Mouse (Mus musculus) neural tube, embryonic 10.5 days (tissue): ENCODE data around the gene Mbtps2.

Experiments
- DNase-seq: peaks from one replicate; pipeline ENCODE4 v3.0.0-alpha.2; 2017; ENCODE audit warnings: low spot score; ENCODE audit errors: extremely low spot score

The Mbtps2 gene

DNA sequence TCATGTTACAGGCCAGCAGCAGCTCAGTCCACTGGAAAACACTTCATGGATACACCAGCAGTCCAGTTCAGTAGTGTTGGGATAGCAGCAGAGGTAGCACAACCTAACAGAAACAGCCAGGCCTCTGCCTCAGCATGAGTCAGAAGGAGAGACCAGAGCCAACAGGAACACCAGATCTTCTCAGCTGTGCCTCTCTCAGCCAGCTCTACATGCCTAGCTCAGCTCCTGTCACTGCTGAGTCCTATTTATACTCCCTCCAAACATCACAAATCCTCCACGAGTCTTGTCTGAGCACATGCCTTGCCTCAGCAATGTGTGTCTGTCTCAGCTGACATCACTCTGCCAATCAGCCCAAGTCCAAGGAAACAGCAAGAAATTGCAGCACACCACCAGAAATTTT lies 94.0 kb downstream of the Mbtps2 start:
- no peak for DNase-seq

DNA sequence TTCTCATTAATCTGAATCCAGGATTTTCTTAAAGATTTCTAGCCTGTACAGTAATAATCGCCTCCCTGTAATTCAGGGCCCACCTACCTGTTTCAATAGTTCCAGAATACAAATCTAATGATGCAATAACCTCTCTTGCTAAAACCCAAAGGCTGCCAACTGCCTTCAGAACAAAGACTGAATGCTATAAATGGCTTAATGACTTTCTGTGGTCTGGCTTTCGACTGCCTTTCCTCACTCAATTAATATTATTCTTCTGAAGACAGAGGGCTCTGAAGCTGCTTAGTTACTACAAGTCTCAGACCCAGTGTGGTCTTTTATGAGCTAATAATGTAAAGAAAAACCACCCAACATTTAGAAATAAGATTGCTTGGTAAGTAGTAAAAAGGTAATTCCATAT lies 96.6 kb downstream of the Mbtps2 start:
- DNase-seq: no peak

DNA sequence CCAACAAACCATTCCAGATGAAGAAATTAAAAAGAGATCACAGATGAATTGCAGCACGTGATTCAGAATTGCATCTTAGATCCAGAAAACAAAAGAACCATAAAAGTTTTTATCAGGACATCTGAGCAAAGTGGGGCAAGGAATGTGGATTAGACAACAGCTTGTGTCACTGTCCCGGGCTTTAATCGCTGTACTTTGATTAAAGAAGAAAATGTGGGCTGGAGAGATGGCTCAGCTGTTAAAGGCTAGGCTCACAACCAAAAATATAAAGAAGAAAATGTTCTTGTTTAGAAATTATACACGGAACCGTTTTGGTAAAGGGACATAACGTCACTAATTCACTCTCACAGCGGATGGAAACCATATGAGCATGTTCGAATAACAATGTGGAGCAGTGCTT lies 98.5 kb downstream of the Mbtps2 start:
- no peak for DNase-seq

DNA sequence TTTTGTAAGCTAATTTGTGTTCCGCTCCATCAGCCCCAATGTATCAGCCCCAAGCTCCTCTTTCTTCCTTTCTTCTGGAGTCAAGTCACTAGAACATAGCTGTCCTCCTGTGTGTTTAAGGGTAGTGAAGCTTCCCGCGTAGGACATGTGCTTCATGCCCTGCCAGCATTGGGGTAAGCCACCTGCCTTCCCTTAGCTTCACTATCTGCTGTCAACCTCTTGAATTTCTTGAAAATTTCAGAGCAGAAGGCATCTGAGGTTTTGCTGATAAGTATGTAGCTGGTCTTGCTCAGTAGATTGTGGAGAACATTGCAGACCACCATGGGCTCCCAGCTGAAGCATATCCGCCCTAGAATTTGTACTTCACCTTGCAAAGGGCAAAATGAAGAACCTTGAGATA lies 105.4 kb downstream of the Mbtps2 start:
- DNase-seq: no peak

DNA sequence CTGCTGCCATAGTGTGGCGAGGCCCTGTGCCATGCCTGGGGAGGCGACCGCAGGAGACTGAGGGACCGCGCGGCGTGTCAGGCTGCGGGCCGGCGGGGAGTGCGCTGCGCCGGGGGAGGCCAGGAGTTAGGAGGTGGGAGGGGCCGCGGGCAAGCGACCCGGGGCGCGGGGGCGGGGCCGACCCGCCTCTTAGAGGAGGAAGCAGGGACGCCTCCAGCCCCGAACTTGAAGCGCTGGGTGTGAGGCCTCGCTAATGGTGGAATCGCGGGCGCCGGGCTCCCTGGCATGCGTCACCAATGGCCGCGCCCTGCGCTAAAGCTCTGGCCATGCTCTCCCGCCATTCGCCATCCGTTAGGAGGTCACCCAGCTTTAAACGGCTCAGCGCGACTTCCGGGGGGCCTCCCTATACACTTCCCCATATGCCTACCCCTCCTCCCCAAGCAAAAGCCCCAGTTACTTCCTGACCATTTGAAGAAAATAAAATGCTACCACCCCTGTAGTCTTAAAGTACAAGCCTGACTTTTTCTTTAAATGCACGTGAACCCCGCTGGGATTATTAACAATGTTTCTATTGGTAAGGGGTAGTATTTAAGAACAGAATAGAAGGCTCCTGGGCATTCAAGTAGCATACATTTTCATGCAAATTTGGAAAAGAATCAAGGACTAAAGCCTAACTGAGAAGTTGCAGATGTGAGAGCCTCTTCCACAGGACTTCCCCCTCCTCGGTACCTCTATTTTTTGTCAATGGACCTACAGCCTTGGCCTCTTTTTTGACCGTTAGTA lies 106.4 kb downstream of the Mbtps2 start, which contains the start of gene Sms:
Sms (minus strand) TSS at position 344 of the 783 bp plus-strand sequence.
- peak; percentile 71 for DNase-seq

DNA sequence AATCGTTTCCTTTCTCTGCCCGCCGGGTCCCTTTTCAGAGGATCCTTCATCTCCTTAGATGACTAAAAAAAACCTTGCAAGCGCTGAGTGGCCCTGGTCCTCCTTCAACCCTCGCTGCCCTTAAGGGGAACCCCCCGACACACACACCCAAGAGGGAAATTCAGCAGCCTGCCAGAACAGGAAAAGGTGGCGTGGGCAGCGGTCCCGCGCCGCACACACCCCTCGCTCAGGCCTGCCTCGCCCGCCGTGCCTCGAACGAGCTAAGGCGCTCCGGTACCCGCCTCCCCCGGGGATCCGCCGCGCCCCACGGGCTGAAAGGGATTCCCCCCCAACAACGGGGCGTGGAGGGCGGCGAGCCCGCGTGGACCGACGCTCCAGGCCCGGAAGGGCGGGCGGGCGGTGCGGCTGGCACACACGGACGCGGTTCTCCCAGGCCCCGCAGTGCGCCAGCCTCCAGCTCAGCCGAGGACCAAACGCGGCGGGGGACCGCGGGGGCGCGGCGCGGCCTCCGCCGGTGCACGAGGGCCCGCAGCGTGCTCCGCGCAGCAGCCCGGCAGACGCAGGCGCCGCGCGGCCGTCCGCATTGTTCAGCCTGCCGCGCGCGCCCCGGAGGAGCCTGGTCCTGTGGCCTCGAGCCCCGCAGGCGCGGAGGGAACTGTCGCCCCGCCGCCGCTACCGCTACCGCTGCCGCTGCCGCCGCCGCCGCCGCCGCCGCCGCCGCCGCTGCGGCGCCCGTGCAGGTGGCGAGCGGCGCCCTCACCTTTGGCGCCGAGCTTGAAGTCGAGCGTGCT lies 107.2 kb downstream of the Mbtps2 start:
- peak; percentile 52 for DNase-seq

DNA sequence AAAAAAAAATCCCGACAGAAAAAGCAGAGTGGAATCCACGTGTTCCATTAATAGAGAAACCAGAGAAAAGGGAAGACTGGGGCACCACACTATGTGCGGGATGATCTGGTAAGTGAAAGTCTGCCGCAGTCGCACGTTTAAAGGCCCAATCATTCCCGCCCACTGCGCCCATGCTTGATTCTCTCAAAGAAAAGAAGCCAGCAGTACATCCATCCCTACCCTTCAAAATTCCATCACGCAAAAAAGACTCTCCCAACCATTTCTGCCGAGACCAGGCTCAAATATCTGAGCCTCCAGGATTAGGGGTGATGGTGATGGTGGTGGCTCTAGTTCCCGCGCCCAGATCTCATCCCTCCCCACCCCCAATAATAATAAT lies 107.8 kb downstream of the Mbtps2 start:
- DNase-seq: peak; percentile 26

DNA sequence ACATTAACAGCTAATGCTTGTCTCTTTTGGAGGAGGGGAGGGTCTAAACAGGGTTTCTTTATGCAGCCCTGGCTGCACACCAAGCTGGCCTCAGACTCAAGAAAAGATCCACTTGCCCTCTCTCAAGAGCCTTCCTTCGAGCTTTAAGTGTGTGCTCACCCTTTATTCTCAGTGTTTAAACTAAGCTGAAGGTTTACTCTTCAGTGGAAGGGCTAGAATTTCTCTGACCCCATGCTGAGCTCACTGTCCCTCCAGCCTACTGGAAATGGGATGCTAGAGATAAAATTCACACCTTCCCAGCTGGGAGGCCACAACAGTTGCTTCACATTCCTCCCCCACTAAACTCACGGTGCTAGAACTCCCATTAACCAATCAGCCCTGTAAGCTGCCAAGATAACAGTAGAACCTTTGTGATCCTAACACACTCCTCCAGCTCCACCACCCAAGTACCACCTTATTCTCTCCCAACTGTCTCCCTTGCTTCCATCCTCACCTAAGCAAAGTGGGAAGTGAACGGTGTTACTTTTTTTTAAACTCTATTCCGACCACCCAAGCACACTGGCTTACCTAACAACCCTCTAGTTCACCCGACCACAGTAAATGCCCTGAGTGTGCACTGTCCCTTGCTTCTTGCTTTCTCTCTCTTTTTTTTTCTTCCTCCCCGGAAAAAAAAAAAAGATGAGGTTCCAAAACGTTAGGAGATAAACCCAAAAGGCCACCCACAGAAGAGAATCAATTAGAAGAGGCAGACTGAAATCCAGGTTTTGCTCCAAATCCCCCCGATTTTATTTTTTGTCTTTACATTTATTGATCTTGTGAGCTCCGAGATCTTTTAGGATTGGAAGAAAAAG lies 108.4 kb downstream of the Mbtps2 start:
- no peak for DNase-seq

DNA sequence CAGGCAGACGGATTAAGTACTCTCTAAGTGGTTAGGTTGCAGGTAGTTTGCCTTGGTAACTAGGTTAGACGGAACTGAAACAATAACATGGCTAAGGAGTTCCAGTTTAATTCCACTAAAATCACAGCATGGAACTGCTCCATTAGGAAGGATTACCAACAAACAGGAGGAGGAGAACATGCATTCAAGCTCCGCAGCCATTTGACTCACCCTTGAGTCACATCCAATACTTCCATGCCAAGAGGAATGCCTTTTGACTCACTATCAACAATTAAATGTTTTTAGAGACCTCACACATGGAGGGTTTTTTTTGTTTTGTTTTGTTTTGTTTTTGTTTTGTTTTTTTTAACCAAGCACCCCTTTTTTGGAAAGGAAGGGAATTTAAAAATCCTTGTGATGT lies 109.7 kb downstream of the Mbtps2 start:
- DNase-seq: no peak

DNA sequence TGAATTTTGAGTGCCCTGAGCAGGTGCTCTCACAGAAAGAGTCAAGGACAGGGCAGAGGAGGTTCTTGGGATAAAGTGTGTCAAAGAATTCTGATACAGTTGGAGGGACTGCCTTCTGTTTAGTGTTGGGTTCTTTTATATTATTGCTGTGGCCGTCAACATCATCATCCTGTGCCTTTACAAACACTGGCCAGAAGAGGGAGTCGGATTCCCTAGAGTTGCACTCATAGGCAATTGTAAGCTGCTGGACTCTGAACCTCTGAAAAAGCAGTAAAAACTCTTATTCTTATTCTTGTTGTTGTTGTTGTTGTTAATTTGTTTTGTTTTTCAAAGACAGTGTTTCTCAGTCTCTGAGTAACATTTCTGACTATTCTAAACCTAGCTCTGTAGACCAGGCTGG lies 111.8 kb downstream of the Mbtps2 start:
- no peak for DNase-seq
